Mouse (Mus musculus) thymus, postnatal 36 days (tissue): ENCODE results near the gene Lingo3.
"Not testable (repeated sequence)": the region's sequence is repeated elsewhere in the genome, so short reads cannot be mapped to it uniquely, and the experiment has no call there.

ENCODE experiments used
- DNase-seq, 2 experiments: peaks; one replicate each; pipeline ENCODE4 v3.0.0; 2022; ENCODE audit warnings: mixed read lengths in 2 of 2

The Lingo3 gene

GRCm38 (mm10) chr10:80819406-80819805, 24.4 kb downstream of the Lingo3 start:
- DNase-seq, result no peak

- DNase-seq, result no peak
Measured at GRCm38 (mm10) chr10:80818599-80819281, 25.1 kb downstream of the Lingo3 start.

- DNase-seq, result not testable (repeated sequence)
Measured at GRCm38 (mm10) chr10:80817955-80818354, 25.9 kb downstream of the Lingo3 start.

GRCm38 (mm10) chr10:80817164-80817563, 26.7 kb downstream of the Lingo3 start:
- no peak for DNase-seq

- DNase-seq, result not testable (repeated sequence)
Measured at GRCm38 (mm10) chr10:80816303-80816702, 27.5 kb downstream of the Lingo3 start.

DNA sequence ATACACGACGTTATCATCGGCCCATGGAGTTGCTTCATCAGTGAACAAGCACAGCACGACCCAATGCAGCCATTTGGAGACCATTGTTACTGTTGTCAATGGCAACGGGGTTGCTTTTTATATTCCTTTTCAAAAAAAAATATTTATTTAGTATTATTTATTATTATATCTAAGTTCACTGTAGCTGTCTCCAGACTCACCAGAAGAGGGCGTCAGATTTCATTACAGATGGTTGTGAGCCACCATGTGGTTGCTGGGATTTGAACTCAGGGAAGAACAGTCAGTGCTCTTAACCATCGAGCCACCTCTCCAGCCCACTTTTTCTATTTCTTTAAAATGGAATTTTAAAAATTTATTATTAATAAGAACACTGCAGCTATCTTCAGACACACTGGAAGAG, 29.0 kb downstream of the Lingo3 start:
- no peak for DNase-seq

DNA sequence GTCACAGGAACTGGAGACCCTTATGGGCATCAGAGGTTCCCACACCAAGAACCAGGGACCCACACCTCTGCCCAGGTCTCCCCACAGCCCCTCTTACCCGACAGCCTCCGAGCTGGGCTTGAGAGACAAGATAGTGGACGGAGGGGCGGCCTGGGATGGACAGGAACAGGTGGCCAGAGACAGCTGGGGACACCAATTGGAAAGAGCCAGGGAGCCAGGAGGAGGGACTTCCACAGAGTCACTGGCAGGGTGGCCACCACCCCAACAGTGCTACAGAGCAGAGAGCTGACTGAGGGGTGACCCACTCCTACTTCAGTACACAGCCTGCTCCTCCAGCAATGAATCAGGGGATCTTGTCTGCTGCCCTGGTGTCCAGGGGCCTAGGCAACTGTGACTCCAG, 30.5 kb downstream of the Lingo3 start, which contains the start of gene Jsrp1:
Jsrp1 (minus strand) TSS at position 133 of the 400 bp plus-strand sequence.
- DNase-seq, result no peak

GRCm38 (mm10) chr10:80812391-80813041, 31.3 kb downstream of the Lingo3 start:
- no peak for DNase-seq

DNA sequence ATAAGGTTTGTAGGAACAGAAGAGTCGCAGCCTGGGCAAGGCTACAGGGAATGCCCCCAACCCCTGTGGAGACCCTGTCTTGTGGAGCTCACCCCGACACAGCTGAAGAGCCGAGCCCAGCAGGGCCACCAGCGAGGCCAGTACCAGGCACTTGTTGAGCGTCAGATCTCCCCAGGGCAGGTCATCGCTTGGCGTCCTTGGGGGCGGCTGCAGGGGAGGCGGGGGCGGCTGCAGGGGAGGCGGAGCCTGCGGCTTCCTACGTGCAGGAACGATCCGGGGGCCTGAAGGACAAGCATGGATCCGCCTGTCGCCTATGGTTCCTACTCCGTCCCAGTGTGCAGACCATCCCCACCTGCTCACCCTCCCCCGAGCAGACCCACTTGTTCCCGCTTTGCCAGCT, 33.8 kb downstream of the Lingo3 start:
- no peak for DNase-seq

GRCm38 (mm10) chr10:80808985-80809632, 34.7 kb downstream of the Lingo3 start:
- no peak for DNase-seq

DNA sequence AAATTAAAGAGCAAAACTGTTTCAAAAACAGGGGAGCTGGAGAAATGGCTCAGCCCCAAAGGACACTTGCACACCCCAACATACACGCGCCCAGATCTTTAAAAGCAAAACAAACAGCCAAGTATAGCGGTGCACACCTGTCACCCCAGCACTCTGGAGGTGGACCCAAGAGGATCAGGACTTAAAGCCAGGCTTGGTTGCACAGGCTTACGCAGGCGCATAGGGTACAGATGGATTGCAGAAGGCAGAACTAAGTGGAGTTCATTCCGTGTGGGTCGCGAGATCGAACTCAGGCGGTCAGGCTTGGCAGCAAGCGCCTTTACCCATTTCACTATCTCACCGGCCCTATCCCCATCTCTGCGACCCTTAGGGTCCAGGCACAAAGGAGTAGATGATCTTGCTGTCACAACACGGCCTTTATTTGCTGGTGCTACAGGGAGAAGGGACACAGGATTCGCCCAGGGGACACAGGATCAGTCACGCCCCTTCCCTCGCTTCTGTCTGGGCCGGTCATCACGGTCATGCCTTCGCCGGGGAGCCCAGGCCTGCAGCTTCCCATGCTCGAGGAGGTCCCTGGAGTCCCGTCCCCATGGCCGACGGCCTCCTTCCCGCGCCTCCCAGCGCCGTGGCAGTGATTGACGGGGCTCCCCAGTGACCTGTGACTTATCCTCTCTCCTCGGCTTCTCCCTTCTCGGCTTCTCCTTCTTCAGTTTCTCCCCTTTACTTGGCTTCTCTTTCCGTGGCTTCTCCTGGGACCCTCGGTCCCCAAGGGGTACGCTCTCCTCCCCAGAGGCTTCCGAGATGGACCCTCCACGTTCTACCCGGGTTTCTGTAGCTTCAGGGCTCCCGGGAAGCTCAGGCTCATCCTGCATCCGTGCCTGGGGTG, 35.5 kb downstream of the Lingo3 start:
- DNase-seq, result no peak

GRCm38 (mm10) chr10:80807057-80807627, 36.7 kb downstream of the Lingo3 start:
- peak in 1 of 2 experiments; percentile 55 for DNase-seq

- DNase-seq, result peak in 1 of 2 experiments; percentile 24
Measured at GRCm38 (mm10) chr10:80806341-80807056, 37.3 kb downstream of the Lingo3 start.

DNA sequence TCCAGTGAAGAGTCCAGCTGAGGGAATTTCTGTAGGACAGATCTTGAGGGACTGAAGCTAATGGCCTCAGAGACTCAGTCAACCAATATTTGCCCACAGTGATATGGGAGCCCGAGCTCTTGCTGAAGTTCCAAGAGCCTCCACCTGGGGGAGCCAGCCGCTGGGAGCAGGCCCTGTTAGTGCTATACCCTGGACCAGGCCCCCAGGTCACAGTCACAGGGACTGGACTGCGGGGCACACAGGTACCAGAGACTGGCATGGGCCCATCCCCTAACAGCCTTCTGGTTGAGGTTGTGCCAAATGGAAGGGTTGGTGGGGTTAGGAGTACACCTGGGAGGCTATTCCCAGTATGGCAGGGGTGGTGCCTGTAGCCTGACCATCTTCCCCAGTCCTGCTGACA, 37.9 kb downstream of the Lingo3 start:
- DNase-seq, result peak; percentile 61 to 69

- DNase-seq, result no peak
Measured at GRCm38 (mm10) chr10:80805322-80805721, 38.5 kb downstream of the Lingo3 start.

DNA sequence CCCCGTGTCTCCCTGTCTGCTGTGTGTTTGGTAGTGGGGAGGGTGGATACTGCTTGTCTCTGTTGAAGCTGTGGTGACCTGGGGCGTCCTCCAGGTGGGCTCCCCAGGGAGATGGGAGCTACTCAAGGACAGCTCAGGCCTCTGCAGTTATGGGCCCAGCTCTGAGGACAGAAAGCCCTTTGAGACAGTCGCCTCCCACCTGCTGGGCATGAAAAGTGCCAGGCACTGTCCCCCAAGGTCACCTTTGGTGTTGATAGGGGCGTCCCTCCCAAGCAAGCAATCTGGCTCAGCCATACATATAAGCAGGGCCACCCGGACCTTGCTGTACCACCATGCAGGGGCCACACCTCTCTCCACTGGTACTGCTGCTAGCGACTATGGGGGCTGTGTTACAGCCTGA, 38.9 kb downstream of the Lingo3 start, which contains the start of gene Amh:
Amh (plus strand) TSS at position 328 of the 400 bp plus-strand sequence.
- no peak for DNase-seq

GRCm38 (mm10) chr10:80804340-80804739, 39.5 kb downstream of the Lingo3 start:
- DNase-seq, result peak in 1 of 2 experiments; percentile 24

GRCm38 (mm10) chr10:80802996-80803395, 40.8 kb downstream of the Lingo3 start:
- DNase-seq, result no peak

GRCm38 (mm10) chr10:80802204-80802912, 41.5 kb downstream of the Lingo3 start:
- DNase-seq, result no peak

- no peak for DNase-seq
Measured at GRCm38 (mm10) chr10:80799070-80799566, 44.7 kb downstream of the Lingo3 start.
